Mouse (Mus musculus): Measurements from ENCODE around the gene Efcab2. TPM values are rescaled to one million over a fixed set of nuclear protein-coding genes. Genes with fewer than 3 reads are reported as not detected.

Gene Efcab2
- polyA plus RNA-seq, 1 experiment from 2014 or later, result 6.0 TPM

GRCm38 (mm10) chr1:178512323-178513031 is 106.6 kb downstream of the Efcab2 start:
- Histone ChIP-seq H3K36me3 (ENCODE audit: control insufficient read depth, insufficient read depth, low read length) (no peaks in the 10 kb centered on the region), H3K27ac (ENCODE audit: low read depth, low read length) (no peak overlapping the region), H3K4me1 (ENCODE audit: control insufficient read depth, insufficient read depth, low read length) (0 out of 2 replicates have a peak, but pooled peaks cover 3% of the 10 kb centered on the region), H3K27me3 (ENCODE audit: control insufficient read depth, insufficient read depth, low read length) (no peaks in the 10 kb centered on the region), H3K9ac (ENCODE audit: low read depth, low read length) (no peak overlapping the region), H3K4me2 (replicated peaks; ENCODE audit: low read depth, low read length) (no peak overlapping the region), H3K9me3 (ENCODE audit: control insufficient read depth, low read length) (no peaks in the 10 kb centered on the region), H3K4me3 (ENCODE audit: low read length) (no peak overlapping the region)
- ATAC-seq (ENCODE audit: low FRiP score, low TSS enrichment), result 0 out of 2 replicates have a peak, but pooled peaks have one; percentile 56
- WGBS, result 37% methylated on average over 7 of the region's 7 CpGs

- Histone ChIP-seq H3K36me3 (ENCODE audit: control insufficient read depth, insufficient read depth, low read length) (no peaks in the 10 kb centered on the region), H3K4me1 (ENCODE audit: control insufficient read depth, insufficient read depth, low read length) (0 out of 2 replicates have a peak, but pooled peaks cover 3% of the 10 kb centered on the region), H3K27ac (ENCODE audit: low read depth, low read length) (no peak overlapping the region), H3K9me3 (ENCODE audit: control insufficient read depth, low read length) (no peaks in the 10 kb centered on the region), H3K4me3 (ENCODE audit: low read length) (no peak overlapping the region), H3K4me2 (replicated peaks; ENCODE audit: low read depth, low read length) (no peak overlapping the region), H3K27me3 (ENCODE audit: control insufficient read depth, insufficient read depth, low read length) (no peaks in the 10 kb centered on the region), H3K9ac (ENCODE audit: low read depth, low read length) (no peak overlapping the region)
- peak; percentile 67 for ATAC-seq (ENCODE audit: low FRiP score, low TSS enrichment)
- 5% methylated on average over 5 of the region's 8 CpGs for WGBS
Measured at GRCm38 (mm10) chr1:178513954-178514353, 108.1 kb downstream of the Efcab2 start.

DNA sequence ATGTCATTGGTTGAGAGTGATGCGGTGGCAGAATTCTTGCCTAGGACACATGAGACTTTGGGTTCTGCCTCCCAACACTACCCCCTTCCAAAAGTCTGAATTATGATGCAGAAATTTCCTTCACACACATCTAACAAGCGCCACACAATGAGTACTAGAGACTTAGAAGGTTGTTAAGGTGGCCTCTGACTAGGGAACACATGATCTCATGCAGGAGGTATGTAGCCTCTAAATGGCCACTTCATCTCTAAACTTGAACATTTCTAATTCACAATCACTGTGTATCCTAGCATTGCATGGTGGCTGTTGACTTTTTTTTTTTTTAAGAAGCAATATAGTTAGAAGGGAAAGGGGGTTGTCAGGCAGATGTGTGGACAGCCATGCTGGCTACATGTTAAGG is 110.0 kb downstream of the Efcab2 start:
- Histone ChIP-seq H3K27me3 (ENCODE audit: control insufficient read depth, insufficient read depth, low read length) (no peaks in the 10 kb centered on the region), H3K4me3 (ENCODE audit: low read length) (no peak overlapping the region), H3K4me2 (replicated peaks; ENCODE audit: low read depth, low read length) (no peak overlapping the region), H3K27ac (ENCODE audit: low read depth, low read length) (no peak overlapping the region), H3K9ac (ENCODE audit: low read depth, low read length) (no peak overlapping the region), H3K36me3 (ENCODE audit: control insufficient read depth, insufficient read depth, low read length) (no peaks in the 10 kb centered on the region), H3K9me3 (ENCODE audit: control insufficient read depth, low read length) (no peaks in the 10 kb centered on the region), H3K4me1 (ENCODE audit: control insufficient read depth, insufficient read depth, low read length) (0 out of 2 replicates have a peak, but pooled peaks cover 3% of the 10 kb centered on the region)
- WGBS, result 80% methylated on average over 2 of the region's 2 CpGs
- ATAC-seq (ENCODE audit: low FRiP score, low TSS enrichment), result no peak

DNA sequence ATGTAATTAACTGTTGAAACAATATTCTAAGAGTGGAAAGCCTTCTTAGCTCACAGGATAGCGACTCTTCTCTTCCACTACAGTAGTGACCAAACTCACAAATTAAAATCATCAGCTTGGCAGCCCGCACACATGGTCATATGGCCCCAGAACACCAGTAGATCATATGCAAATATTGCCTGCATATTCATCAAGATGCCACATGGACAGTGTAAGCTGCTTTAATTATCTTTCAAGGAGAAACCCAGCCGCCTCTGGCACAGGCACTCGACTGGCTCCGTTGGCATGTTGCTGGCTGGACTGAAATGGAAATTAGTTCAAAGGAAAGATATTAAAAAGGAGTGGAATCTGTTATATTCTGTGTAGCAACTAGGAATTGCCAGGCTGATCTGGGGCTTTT is 116.5 kb downstream of the Efcab2 start:
- Histone ChIP-seq H3K9me3 (ENCODE audit: control insufficient read depth, low read length) (no peaks in the 10 kb centered on the region), H3K27ac (ENCODE audit: low read depth, low read length) (no peak overlapping the region), H3K36me3 (ENCODE audit: control insufficient read depth, insufficient read depth, low read length) (no peaks in the 10 kb centered on the region), H3K27me3 (ENCODE audit: control insufficient read depth, insufficient read depth, low read length) (no peaks in the 10 kb centered on the region), H3K4me1 (ENCODE audit: control insufficient read depth, insufficient read depth, low read length) (no peaks in the 10 kb centered on the region), H3K4me3 (ENCODE audit: low read length) (no peak overlapping the region), H3K9ac (ENCODE audit: low read depth, low read length) (no peak overlapping the region), H3K4me2 (replicated peaks; ENCODE audit: low read depth, low read length) (no peak overlapping the region)
- WGBS, result 91% methylated on average over 5 of the region's 5 CpGs
- no peak for ATAC-seq (ENCODE audit: low FRiP score, low TSS enrichment)

DNA sequence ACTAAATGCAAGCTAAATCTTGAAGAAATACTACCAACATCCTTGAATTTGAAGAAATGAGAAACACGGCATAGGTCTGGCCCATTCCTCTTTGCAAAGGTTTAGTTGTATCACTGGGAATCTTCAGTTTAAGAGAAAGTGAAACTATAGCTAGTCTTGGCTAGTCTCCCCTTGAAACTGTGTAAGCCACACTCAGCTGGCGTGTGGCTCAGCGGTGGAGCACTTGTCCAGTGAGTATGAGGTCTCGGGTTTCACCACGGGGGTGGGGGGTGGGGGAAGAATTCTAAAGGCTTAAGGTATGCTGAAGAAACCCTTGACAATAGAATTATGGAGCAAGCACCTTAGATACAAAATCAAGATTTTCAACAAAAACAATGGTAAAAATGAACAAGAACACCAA is 117.3 kb downstream of the Efcab2 start:
- Histone ChIP-seq H3K27me3 (ENCODE audit: control insufficient read depth, insufficient read depth, low read length) (no peaks in the 10 kb centered on the region), H3K27ac (ENCODE audit: low read depth, low read length) (no peak overlapping the region), H3K9ac (ENCODE audit: low read depth, low read length) (no peak overlapping the region), H3K4me2 (replicated peaks; ENCODE audit: low read depth, low read length) (no peak overlapping the region), H3K36me3 (ENCODE audit: control insufficient read depth, insufficient read depth, low read length) (no peaks in the 10 kb centered on the region), H3K4me1 (ENCODE audit: control insufficient read depth, insufficient read depth, low read length) (no peaks in the 10 kb centered on the region), H3K4me3 (ENCODE audit: low read length) (no peak overlapping the region), H3K9me3 (ENCODE audit: control insufficient read depth, low read length) (no peaks in the 10 kb centered on the region)
- WGBS, result 31% methylated on average over 5 of the region's 5 CpGs
- ATAC-seq (ENCODE audit: low FRiP score, low TSS enrichment), result no peak

GRCm38 (mm10) chr1:178527185-178527546 is 121.3 kb downstream of the Efcab2 start:
- Histone ChIP-seq H3K4me2 (replicated peaks; ENCODE audit: low read depth, low read length) (peak overlapping the region; percentile 100), H3K9me3 (ENCODE audit: control insufficient read depth, low read length) (no peaks in the 10 kb centered on the region), H3K9ac (ENCODE audit: low read depth, low read length) (peak overlapping the region; percentile 76), H3K4me1 (ENCODE audit: control insufficient read depth, insufficient read depth, low read length) (0 out of 2 replicates have a peak, but pooled peaks cover 5% of the 10 kb centered on the region), H3K36me3 (ENCODE audit: control insufficient read depth, insufficient read depth, low read length) (no peaks in the 10 kb centered on the region), H3K4me3 (ENCODE audit: low read length) (peak overlapping the region; percentile 58), H3K27me3 (ENCODE audit: control insufficient read depth, insufficient read depth, low read length) (0 out of 2 replicates have a peak, but pooled peaks cover 4% of the 10 kb centered on the region), H3K27ac (ENCODE audit: low read depth, low read length) (no peak overlapping the region)
- ATAC-seq (ENCODE audit: low FRiP score, low TSS enrichment), result peak; percentile 11
- WGBS, result under 1% methylated on average over 21 of the region's 21 CpGs

DNA sequence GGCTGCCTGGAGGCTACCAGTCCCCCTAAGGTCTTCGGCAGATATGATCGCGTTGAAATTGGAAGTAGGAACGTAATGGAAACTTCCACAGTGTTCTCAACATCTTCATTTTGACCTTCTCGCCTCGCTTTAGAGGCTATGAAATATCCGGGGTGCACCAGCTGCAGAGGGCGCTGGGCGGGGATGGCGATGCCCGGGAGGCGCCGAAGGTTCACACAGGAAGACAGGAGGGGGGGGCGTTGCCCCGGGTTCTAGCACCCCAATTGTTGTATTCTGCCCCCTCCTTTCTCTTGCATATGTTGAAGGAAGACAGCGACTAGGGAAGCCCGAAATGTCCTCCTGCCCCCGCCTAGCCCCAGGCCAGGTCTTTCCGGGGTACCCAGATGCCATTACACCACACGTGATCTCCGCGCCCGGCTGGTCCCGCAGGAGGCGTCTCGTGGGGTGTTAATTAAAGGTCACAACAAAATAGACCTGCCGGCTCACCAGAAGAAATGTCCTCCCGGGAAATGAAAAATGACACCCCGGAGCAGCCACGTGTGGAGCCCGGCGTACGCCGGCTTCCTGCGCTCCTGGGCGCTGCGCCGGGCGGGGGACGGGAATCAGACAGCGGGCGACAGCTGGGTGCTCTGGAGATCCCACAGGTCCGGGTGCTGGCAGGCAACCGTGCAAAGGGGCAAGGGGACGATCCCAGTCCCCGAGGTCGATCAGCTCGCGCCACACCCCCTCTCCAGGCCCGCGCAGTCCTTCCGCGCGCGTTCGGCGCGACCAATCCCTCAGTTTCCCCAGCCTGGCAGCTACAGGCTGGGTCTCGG is 121.9 kb downstream of the Efcab2 start:
- peak overlapping the region; percentile 58 for H3K4me3 ChIP-seq (ENCODE audit: low read length)
- peak; percentile 46 for ATAC-seq (ENCODE audit: low FRiP score, low TSS enrichment)
- H3K4me2 ChIP-seq (replicated peaks; ENCODE audit: low read depth, low read length), result peak overlapping the region; percentile 100
- H3K9me3 ChIP-seq (ENCODE audit: control insufficient read depth, low read length), result no peaks in the 10 kb centered on the region
- peak overlapping the region; percentile 90; the same call in 1 of the 2 replicates for H3K27ac ChIP-seq (ENCODE audit: low read depth, low read length)
- WGBS, result under 1% methylated on average over 59 of the region's 59 CpGs
- 0 out of 2 replicates have a peak, but pooled peaks cover 5% of the 10 kb centered on the region for H3K4me1 ChIP-seq (ENCODE audit: control insufficient read depth, insufficient read depth, low read length)
- H3K27me3 ChIP-seq (ENCODE audit: control insufficient read depth, insufficient read depth, low read length), result 0 out of 2 replicates have a peak, but pooled peaks cover 4% of the 10 kb centered on the region
- H3K36me3 ChIP-seq (ENCODE audit: control insufficient read depth, insufficient read depth, low read length), result no peaks in the 10 kb centered on the region
- H3K9ac ChIP-seq (ENCODE audit: low read depth, low read length), result peak overlapping the region; percentile 76

DNA sequence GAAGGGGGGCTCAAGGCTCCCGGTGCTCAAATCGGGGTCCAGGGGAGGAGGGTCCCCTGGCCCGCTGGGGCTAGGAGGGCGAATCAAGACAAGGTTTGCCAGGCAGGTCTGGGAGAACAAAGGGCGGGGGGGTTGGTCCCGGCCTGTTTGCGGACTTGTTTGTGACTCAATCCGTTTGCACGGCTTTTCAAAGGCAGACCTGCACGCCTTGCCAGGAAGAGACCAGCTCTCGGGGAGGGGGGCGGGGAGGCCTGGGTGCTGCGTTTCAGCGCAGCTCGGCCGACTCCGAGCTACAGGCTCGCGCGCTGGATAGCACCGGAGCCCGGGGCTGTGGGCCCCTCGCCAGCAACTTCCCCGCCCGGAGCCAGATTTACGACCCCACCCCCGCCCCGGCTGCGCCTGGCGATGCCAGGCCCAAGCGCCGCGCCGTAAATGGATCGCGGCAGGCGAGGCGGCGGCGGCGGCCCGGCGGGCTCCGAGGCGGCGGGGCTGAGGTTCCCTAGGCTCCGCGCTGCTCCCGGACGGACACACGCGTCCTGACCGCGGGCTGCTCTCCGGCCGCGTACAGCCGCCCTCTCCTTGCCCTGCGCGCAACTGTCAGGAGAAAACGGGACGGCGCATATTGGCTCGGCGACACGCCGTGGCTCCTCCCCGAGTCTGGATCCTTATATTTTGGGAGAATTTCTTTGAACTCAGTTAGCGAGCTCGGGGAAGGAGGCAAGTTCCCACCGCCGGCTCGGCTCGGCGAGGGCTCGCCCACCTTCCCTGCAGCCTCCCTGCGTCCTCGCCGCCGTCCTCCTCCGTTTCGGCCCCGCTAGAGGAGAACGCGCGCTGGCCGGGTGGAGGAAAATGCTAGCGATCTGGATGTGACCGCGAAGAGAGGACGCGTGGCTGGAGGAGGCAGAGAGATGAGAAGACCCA is 122.8 kb downstream of the Efcab2 start, which contains the start of gene Kif26b:
Kif26b (plus strand) TSS at position 695 of the 921 bp plus-strand sequence.
- H3K4me1 ChIP-seq (ENCODE audit: control insufficient read depth, insufficient read depth, low read length), result 0 out of 2 replicates have a peak, but pooled peaks cover 9% of the 10 kb centered on the region

More for the DNA sequence above, 122.8 kb downstream of the Efcab2 start, which contains the start of gene Kif26b:
- H3K27me3 ChIP-seq (ENCODE audit: control insufficient read depth, insufficient read depth, low read length), result 0 out of 2 replicates have a peak, but pooled peaks cover 4% of the 10 kb centered on the region
- peak within 1 kb of the TSS; percentile 76 for H3K9ac ChIP-seq (ENCODE audit: low read depth, low read length)
- ATAC-seq (ENCODE audit: low FRiP score, low TSS enrichment), result peak; percentile 58
- H3K27ac ChIP-seq (ENCODE audit: low read depth, low read length), result peak within 1 kb of the TSS; percentile 90
- H3K4me3 ChIP-seq (ENCODE audit: low read length), result peak within 1 kb of the TSS; percentile 58
- H3K36me3 ChIP-seq (ENCODE audit: control insufficient read depth, insufficient read depth, low read length), result no peaks in the 10 kb centered on the region
- peak within 1 kb of the TSS; percentile 100 for H3K4me2 ChIP-seq (replicated peaks; ENCODE audit: low read depth, low read length)
- under 1% methylated on average over 90 of the region's 92 CpGs for WGBS
- no peaks in the 10 kb centered on the region for H3K9me3 ChIP-seq (ENCODE audit: control insufficient read depth, low read length)

All from kidney, embryonic 14.5 days (tissue).